Comparison of ENCODE assay signal across 16 mouse cellular contexts in the genomic region with DNA sequence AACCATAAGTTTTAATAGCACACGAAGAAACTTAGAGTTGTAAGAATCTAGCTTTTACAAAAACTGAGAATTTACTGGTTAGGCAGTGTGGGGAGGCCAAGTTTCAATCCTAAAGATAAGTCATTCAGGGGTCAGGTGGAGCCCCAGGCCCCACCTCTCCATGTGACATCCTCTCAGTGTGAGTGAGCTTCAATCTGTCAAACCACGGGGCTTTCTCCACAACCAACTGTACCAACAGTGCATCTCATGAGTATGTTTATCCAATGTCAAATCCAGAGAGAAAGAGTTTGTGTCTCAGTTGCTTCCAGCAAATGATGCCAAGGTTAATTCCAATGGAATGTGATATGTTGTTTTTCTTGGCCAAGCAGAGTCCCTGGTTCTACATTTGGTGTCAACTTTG. TPM values are rescaled to one million over a fixed set of nuclear protein-coding genes. Genes with fewer than 3 reads are reported as not detected.
"Had no signal": no experiment of that assay in that cellular context is flagged by ENCODE, and none has a peak within 500 bp of the region (broad histone marks: within the 10 kb centered on the region; RNA-seq: fewer than 3 reads in every experiment).

No protein-coding gene starts in this region.

- H3K4me3 ChIP-seq: megakaryocyte, embryonic 14.5 days; midbrain, embryonic 13.5 days; midbrain, embryonic 15.5 days; neural tube, embryonic 13.5 days; neural tube, embryonic 15.5 days had no signal

- H3K27me3 ChIP-seq: megakaryocyte, embryonic 14.5 days; midbrain, embryonic 13.5 days; midbrain, embryonic 15.5 days; neural tube, embryonic 13.5 days; neural tube, embryonic 15.5 days had no signal

- H3K9me3 ChIP-seq: megakaryocyte, embryonic 14.5 days; midbrain, embryonic 13.5 days; midbrain, embryonic 15.5 days; neural tube, embryonic 13.5 days; neural tube, embryonic 15.5 days had no signal

- H3K36me3 ChIP-seq: midbrain, embryonic 13.5 days; midbrain, embryonic 15.5 days; neural tube, embryonic 13.5 days; neural tube, embryonic 15.5 days had no signal

- H3K4me2 ChIP-seq: midbrain, embryonic 11.5 days; midbrain, embryonic 13.5 days; midbrain, embryonic 15.5 days; neural tube, embryonic 13.5 days had no signal

- H3K27ac ChIP-seq: midbrain, embryonic 13.5 days; midbrain, embryonic 15.5 days; neural tube, embryonic 13.5 days; neural tube, embryonic 15.5 days had no signal

- DNase-seq: lung, adult 18-20 months; right cerebral cortex, adult 18-20 months; right cerebral cortex, postnatal 25 days; right cerebral cortex, postnatal 4 days; spleen, adult 18-20 months; thymus, adult 18-20 months; thymus, postnatal 14 days; thymus, postnatal 4 days had no signal

- ATAC-seq: midbrain, embryonic 13.5 days; midbrain, embryonic 15.5 days had no signal

- H3K9ac ChIP-seq: lung, embryonic 14.5 days; midbrain, embryonic 13.5 days; midbrain, embryonic 15.5 days; neural tube, embryonic 13.5 days; neural tube, embryonic 15.5 days had no signal

RNA-seq across cellular contexts. Expression of gene Acta2, which starts 29.4 kb away (rescaled TPM):
- total RNA-seq: monocyte, adult 5-6 weeks had no signal
